Mouse (Mus musculus): ENCODE data around the gene Txn1.

- TF ChIP-seq CTCF (IDR thresholded peaks at IDR 0.05; ENCODE audit: low read depth, low read length) (no peak), POLR2A (IDR thresholded peaks at IDR 0.05; ENCODE audit: insufficient read depth, low read length) (no peak), EP300 (IDR thresholded peaks at IDR 0.05; ENCODE audit: insufficient read depth, low read depth, low read length) (no peak)
Observed at GRCm38 (mm10) chr4:57947476-57947875, 8.7 kb downstream of the Txn1 start.
